Mouse (Mus musculus): ENCODE results near the gene Adam12. TPM values are rescaled to one million over a fixed set of nuclear protein-coding genes. Genes with fewer than 3 reads are reported as not detected.

Gene Adam12
- total RNA-seq, 2 experiments from 2014 or later: not detected

GRCm38 (mm10) chr7:134163751-134164150 lies 68.2 kb downstream of the Adam12 start:
- ATAC-seq (replicated peaks; ENCODE audit: poor library complexity, severe bottlenecking): no peak

GRCm38 (mm10) chr7:134162886-134163285 lies 69.1 kb downstream of the Adam12 start:
- no peak for ATAC-seq (replicated peaks; ENCODE audit: poor library complexity, severe bottlenecking)

- ATAC-seq (replicated peaks; ENCODE audit: poor library complexity, severe bottlenecking): no peak
These were observed 72.3 kb downstream of the Adam12 start for GRCm38 (mm10) chr7:134159608-134160007.

- ATAC-seq (replicated peaks; ENCODE audit: poor library complexity, severe bottlenecking): no peak
These were observed 80.6 kb downstream of the Adam12 start for GRCm38 (mm10) chr7:134151330-134151729.

- ATAC-seq (replicated peaks; ENCODE audit: poor library complexity, severe bottlenecking): no peak
These were observed 81.6 kb downstream of the Adam12 start for GRCm38 (mm10) chr7:134150305-134150704.

GRCm38 (mm10) chr7:134149351-134149750 lies 82.6 kb downstream of the Adam12 start:
- ATAC-seq (replicated peaks; ENCODE audit: poor library complexity, severe bottlenecking): no peak

GRCm38 (mm10) chr7:134147561-134147960 lies 84.4 kb downstream of the Adam12 start:
- ATAC-seq (replicated peaks; ENCODE audit: poor library complexity, severe bottlenecking): no peak

- no peak for ATAC-seq (replicated peaks; ENCODE audit: poor library complexity, severe bottlenecking)
These were observed 85.1 kb downstream of the Adam12 start for GRCm38 (mm10) chr7:134146821-134147220.

GRCm38 (mm10) chr7:134144111-134144510 lies 87.8 kb downstream of the Adam12 start:
- no peak for ATAC-seq (replicated peaks; ENCODE audit: poor library complexity, severe bottlenecking)

- no peak for ATAC-seq (replicated peaks; ENCODE audit: poor library complexity, severe bottlenecking)
These were observed 92.5 kb downstream of the Adam12 start for GRCm38 (mm10) chr7:134139291-134139949.

GRCm38 (mm10) chr7:134132323-134132722 lies 99.6 kb downstream of the Adam12 start:
- no peak for ATAC-seq (replicated peaks; ENCODE audit: poor library complexity, severe bottlenecking)

- no peak for ATAC-seq (replicated peaks; ENCODE audit: poor library complexity, severe bottlenecking)
These were observed 103.8 kb downstream of the Adam12 start for GRCm38 (mm10) chr7:134128087-134128522.

- ATAC-seq (replicated peaks; ENCODE audit: poor library complexity, severe bottlenecking): no peak
These were observed 110.5 kb downstream of the Adam12 start for GRCm38 (mm10) chr7:134121397-134121796.

- ATAC-seq (replicated peaks; ENCODE audit: poor library complexity, severe bottlenecking): no peak
These were observed 116.5 kb downstream of the Adam12 start for GRCm38 (mm10) chr7:134115438-134115837.

GRCm38 (mm10) chr7:134114311-134115188 lies 117.4 kb downstream of the Adam12 start:
- no peak for ATAC-seq (replicated peaks; ENCODE audit: poor library complexity, severe bottlenecking)

GRCm38 (mm10) chr7:134113829-134114228 lies 118.1 kb downstream of the Adam12 start:
- no peak for ATAC-seq (replicated peaks; ENCODE audit: poor library complexity, severe bottlenecking)

GRCm38 (mm10) chr7:134110116-134110515 lies 121.8 kb downstream of the Adam12 start:
- ATAC-seq (replicated peaks; ENCODE audit: poor library complexity, severe bottlenecking): no peak

- no peak for ATAC-seq (replicated peaks; ENCODE audit: poor library complexity, severe bottlenecking)
These were observed 124.1 kb downstream of the Adam12 start for GRCm38 (mm10) chr7:134107849-134108248.

- ATAC-seq (replicated peaks; ENCODE audit: poor library complexity, severe bottlenecking): no peak
These were observed 132.9 kb downstream of the Adam12 start for GRCm38 (mm10) chr7:134099010-134099409.

GRCm38 (mm10) chr7:134097861-134098260 lies 134.1 kb downstream of the Adam12 start:
- no peak for ATAC-seq (replicated peaks; ENCODE audit: poor library complexity, severe bottlenecking)

GRCm38 (mm10) chr7:134093871-134094270 lies 138.1 kb downstream of the Adam12 start:
- ATAC-seq (replicated peaks; ENCODE audit: poor library complexity, severe bottlenecking): no peak

Measured in granulocyte monocyte progenitor cell, adult 5-6 weeks (primary cell).